Mouse (Mus musculus): ENCODE data around the gene Srcin1. TPM values are rescaled to one million over a fixed set of nuclear protein-coding genes. Genes with fewer than 3 reads are reported as not detected.

The Srcin1 gene
- total RNA-seq, 4 experiments from 2014 or later, result 212 to 220 (median 217) TPM

- DNase-seq (ENCODE audit: low spot score in 2 of 2), result peak; percentile 79 to 82
These were observed 19.2 kb downstream of the Srcin1 start for GRCm38 (mm10) chr11:97556569-97557408.

- no peak for DNase-seq (ENCODE audit: low spot score in 2 of 2)
These were observed 20.8 kb downstream of the Srcin1 start for GRCm38 (mm10) chr11:97555144-97555543.

- DNase-seq (ENCODE audit: low spot score in 2 of 2), result no peak
These were observed 23.8 kb downstream of the Srcin1 start for GRCm38 (mm10) chr11:97552151-97552550.

- no peak for DNase-seq (ENCODE audit: low spot score in 2 of 2)
These were observed 27.2 kb downstream of the Srcin1 start for GRCm38 (mm10) chr11:97548757-97549156.

GRCm38 (mm10) chr11:97547957-97548706 lies 27.9 kb downstream of the Srcin1 start:
- no peak for DNase-seq (ENCODE audit: low spot score in 2 of 2)

GRCm38 (mm10) chr11:97546804-97547411 lies 29.1 kb downstream of the Srcin1 start:
- DNase-seq (ENCODE audit: low spot score in 2 of 2), result no peak

GRCm38 (mm10) chr11:97545808-97546560 lies 30.0 kb downstream of the Srcin1 start:
- no peak for DNase-seq (ENCODE audit: low spot score in 2 of 2)

- DNase-seq (ENCODE audit: low spot score in 2 of 2), result no peak
These were observed 32.1 kb downstream of the Srcin1 start for GRCm38 (mm10) chr11:97543883-97544282.

- DNase-seq (ENCODE audit: low spot score in 2 of 2), result peak; percentile 70 to 71
These were observed 32.7 kb downstream of the Srcin1 start for GRCm38 (mm10) chr11:97543181-97543733.

- DNase-seq (ENCODE audit: low spot score in 2 of 2), result no peak
These were observed 33.5 kb downstream of the Srcin1 start for GRCm38 (mm10) chr11:97542171-97543150.

GRCm38 (mm10) chr11:97540604-97541003 lies 35.4 kb downstream of the Srcin1 start:
- peak; percentile 65 to 66 for DNase-seq (ENCODE audit: low spot score in 2 of 2)

GRCm38 (mm10) chr11:97540136-97540535 lies 35.9 kb downstream of the Srcin1 start:
- no peak for DNase-seq (ENCODE audit: low spot score in 2 of 2)

- DNase-seq (ENCODE audit: low spot score in 2 of 2), result no peak
These were observed 36.4 kb downstream of the Srcin1 start for GRCm38 (mm10) chr11:97539622-97540021.

GRCm38 (mm10) chr11:97537580-97538089 lies 38.4 kb downstream of the Srcin1 start:
- no peak for DNase-seq (ENCODE audit: low spot score in 2 of 2)

GRCm38 (mm10) chr11:97536835-97537579 lies 39.0 kb downstream of the Srcin1 start:
- no peak for DNase-seq (ENCODE audit: low spot score in 2 of 2)

- DNase-seq (ENCODE audit: low spot score in 2 of 2), result no peak
These were observed 39.8 kb downstream of the Srcin1 start for GRCm38 (mm10) chr11:97536083-97536747.

GRCm38 (mm10) chr11:97535660-97536059 lies 40.3 kb downstream of the Srcin1 start:
- DNase-seq (ENCODE audit: low spot score in 2 of 2), result no peak

- no peak for DNase-seq (ENCODE audit: low spot score in 2 of 2)
These were observed 40.7 kb downstream of the Srcin1 start for GRCm38 (mm10) chr11:97535308-97535630.

Data from layer of hippocampus, adult 8-10 months (tissue).